Mouse (Mus musculus) intestine, embryonic 14.5 days (tissue): Measurements from ENCODE around the gene Hist1h1b. TPM values are rescaled to one million over a fixed set of nuclear protein-coding genes. Genes with fewer than 3 reads are reported as not detected.
"Not testable (repeated sequence)": the region's sequence is repeated elsewhere in the genome, so short reads cannot be mapped to it uniquely, and the experiment has no call there.

Source experiments
- ATAC-seq: fragments of 200-750 bp; cut with Nextera tagmentation; replicated peaks from 2 replicates; pipeline ENCODE4 v1.8.0; 2017; ENCODE audit warnings: low read depth, moderate number of reproducible peaks, moderate TSS enrichment, moderate library complexity; ENCODE audit not compliant: low FRiP score, low TSS enrichment
- DNase-seq: peaks from one replicate; pipeline ENCODE4 v3.0.0-alpha.2; 2018; ENCODE audit warnings: low spot score
- H3K27ac ChIP-seq: fragments of 300-500 bp; sonication (generic); 2 replicates; pipeline ENCODE4 v1.5.1; 2014; ENCODE audit warnings: low read depth, mild to moderate bottlenecking, control low read depth
- H3K27me3 ChIP-seq: fragments of 300-500 bp; sonication (generic); replicated peaks from 2 replicates; pipeline ENCODE4 v1.6.1; 2014; ENCODE audit warnings: low read length, control low read depth; ENCODE audit not compliant: control insufficient read depth, insufficient read depth
- H3K36me3 ChIP-seq: fragments of 300-500 bp; sonication (generic); 2 replicates; pipeline ENCODE4 v1.6.1; 2014; ENCODE audit warnings: low read length, control low read depth; ENCODE audit not compliant: control insufficient read depth, insufficient read depth
- H3K4me1 ChIP-seq: fragments of 300-500 bp; sonication (generic); replicated peaks from 2 replicates; pipeline ENCODE4 v1.6.1; 2014; ENCODE audit warnings: low read length, control low read depth, mixed read lengths; ENCODE audit not compliant: control insufficient read depth, insufficient read depth
- H3K4me2 ChIP-seq: fragments of 300-500 bp; sonication (generic); 2 replicates; pipeline ENCODE4 v1.6.1; 2014; ENCODE audit warnings: low read length
- H3K4me3 ChIP-seq: fragments of 300-500 bp; sonication (generic); 2 replicates; pipeline ENCODE4 v1.5.1; 2014; ENCODE audit warnings: low read depth, low read length, control low read depth, mixed read lengths
- H3K9ac ChIP-seq: fragments of 300-500 bp; sonication (generic); 2 replicates; pipeline ENCODE4 v1.6.1; 2014; ENCODE audit warnings: mild to moderate bottlenecking, low read length
- H3K9me3 ChIP-seq: fragments of 300-500 bp; sonication (generic); 2 replicates; pipeline ENCODE4 v1.6.1; 2016; ENCODE audit warnings: low read length, control low read depth; ENCODE audit not compliant: control insufficient read depth
- WGBS: fragments of 180-500 bp; shearing (Covaris S2); extraction: QIAGEN DNeasy Blood & Tissue Kit; methylation state at CpG from one replicate; pipeline ENCODE4 v1.1.7; 2014; 5-methylcytosine and 5-hydroxymethylcytosine counted together
- polyA plus RNA-seq: library from polyadenylated mRNA; unstranded; fragments of >200 nt; fragmentation: Nextera tagmentation; extraction: Ambion mirVana; gene quantifications from 2 replicates; pipeline ENCODE4 v1.2.1, GENCODE M21; 2014

Gene Hist1h1b
- polyA plus RNA-seq, 1 experiment from 2014 or later, result 16.0 TPM

- WGBS, result 2% methylated on average over 9 of the region's 9 CpGs
- Histone ChIP-seq H3K9me3 (no peaks in the 10 kb centered on the region), H3K9ac (peak overlapping the region; percentile 54)
These were observed 3.3 kb upstream of the Hist1h1b start for GRCm38 (mm10) chr13:21783734-21784161.

GRCm38 (mm10) chr13:21783255-21783617 is 2.8 kb upstream of the Hist1h1b start, which contains the start of gene Hist1h3i:
TSS of gene Hist1h3i (minus strand) at chr13:21783370.
- peak within 1 kb of the TSS; percentile 44 for H3K4me3 ChIP-seq
- under 1% methylated on average over 12 of the region's 20 CpGs for WGBS

More at GRCm38 (mm10) chr13:21783734-21784161, 3.3 kb upstream of the Hist1h1b start:
- Histone ChIP-seq H3K4me3 (peak overlapping the region; percentile 39), H3K4me1 (peaks cover 25% of the 10 kb centered on the region), H3K4me2 (peak overlapping the region; percentile 61), H3K27me3 (no peaks in the 10 kb centered on the region), H3K27ac (peak overlapping the region; percentile 92), H3K36me3 (no peaks in the 10 kb centered on the region)
- DNase-seq (peak; percentile 79), ATAC-seq (no peak)

GRCm38 (mm10) chr13:21782361-21783254 is 2.2 kb upstream of the Hist1h1b start:
- H3K27me3 ChIP-seq, H3K9me3 ChIP-seq, ATAC-seq, H3K36me3 ChIP-seq: not testable (repeated sequence)
- DNase-seq, result peak; percentile 74
- Histone ChIP-seq H3K9ac (peak overlapping the region; percentile 71), H3K4me3 (peak overlapping the region; percentile 44), H3K4me2 (peak overlapping the region; percentile 75), H3K27ac (peak overlapping the region; percentile 92), H3K4me1 (peaks cover 22% of the 10 kb centered on the region)
- WGBS, result 2% methylated on average over 17 of the region's 35 CpGs

More at GRCm38 (mm10) chr13:21783255-21783617, 2.8 kb upstream of the Hist1h1b start, which contains the start of gene Hist1h3i:
- no peaks in the 10 kb centered on the region for H3K9me3 ChIP-seq
- peak within 1 kb of the TSS; percentile 75 for H3K4me2 ChIP-seq
- H3K27ac ChIP-seq, result peak within 1 kb of the TSS; percentile 92
- peak; percentile 58 for DNase-seq
- no peaks in the 10 kb centered on the region for H3K36me3 ChIP-seq
- H3K9ac ChIP-seq, result peak within 1 kb of the TSS; percentile 71
- H3K4me1 ChIP-seq, result peaks cover 25% of the 10 kb centered on the region
- no peaks in the 10 kb centered on the region for H3K27me3 ChIP-seq
- peak; percentile 69 for ATAC-seq

- ATAC-seq (no peak), DNase-seq (peak; percentile 41)
- 91% methylated on average over 1 of the region's 1 CpGs for WGBS
- Histone ChIP-seq H3K9ac (no peak overlapping the region), H3K27me3 (no peaks in the 10 kb centered on the region), H3K36me3 (no peaks in the 10 kb centered on the region), H3K4me2 (no peak overlapping the region), H3K4me1 (peaks cover 22% of the 10 kb centered on the region), H3K27ac (0 out of 2 replicates have a peak overlapping the region, but pooled peaks have one; percentile 43), H3K9me3 (no peaks in the 10 kb centered on the region), H3K4me3 (no peak overlapping the region)
These were observed 1.2 kb upstream of the Hist1h1b start for GRCm38 (mm10) chr13:21781639-21782038.

GRCm38 (mm10) chr13:21781021-21781555 is 663 bp upstream of the Hist1h1b start:
- H3K4me3 ChIP-seq, result peak overlapping the region; percentile 61
- no peaks in the 10 kb centered on the region for H3K27me3 ChIP-seq
- peak overlapping the region; percentile 97 for H3K9ac ChIP-seq
- 39% methylated on average over 6 of the region's 6 CpGs for WGBS
- H3K4me1 ChIP-seq, result peaks cover 20% of the 10 kb centered on the region
- ATAC-seq (no peak), DNase-seq (peak; percentile 54)
- H3K4me2 ChIP-seq, result peak overlapping the region; percentile 95
- H3K9me3 ChIP-seq, result no peaks in the 10 kb centered on the region
- no peaks in the 10 kb centered on the region for H3K36me3 ChIP-seq
- peak overlapping the region; percentile 97 for H3K27ac ChIP-seq

GRCm38 (mm10) chr13:21778814-21779766 is 1.3 kb downstream of the Hist1h1b start:
- Histone ChIP-seq H3K27me3 (no peaks in the 10 kb centered on the region), H3K4me3 (peak overlapping the region; percentile 61), H3K4me2 (peak overlapping the region; percentile 95), H3K36me3 (no peaks in the 10 kb centered on the region), H3K4me1 (peaks cover 9% of the 10 kb centered on the region), H3K27ac (peak overlapping the region; percentile 97), H3K9ac (peak overlapping the region; percentile 97), H3K9me3 (no peaks in the 10 kb centered on the region)
- DNase-seq (peak; percentile 88), ATAC-seq (peak; percentile 83)
- whole genome bisulfite sequencing, result 5% methylated on average over 33 of the region's 33 CpGs

GRCm38 (mm10) chr13:21755707-21756106 is 24.7 kb downstream of the Hist1h1b start:
- H3K4me3 ChIP-seq, result no peak overlapping the region
- ATAC-seq (no peak), DNase-seq (no peak)
- WGBS, result 74% methylated on average over 1 of the region's 1 CpGs
- H3K36me3 ChIP-seq, result no peaks in the 10 kb centered on the region
- H3K9me3 ChIP-seq, result no peaks in the 10 kb centered on the region
- H3K27me3 ChIP-seq, result no peaks in the 10 kb centered on the region
- H3K9ac ChIP-seq, result no peak overlapping the region
- no peak overlapping the region for H3K27ac ChIP-seq
- peak overlapping the region; percentile 66 for H3K4me2 ChIP-seq
- peaks cover 14% of the 10 kb centered on the region for H3K4me1 ChIP-seq
